Mouse (Mus musculus): ENCODE measurements around the gene Hist3h2a.

DNA sequence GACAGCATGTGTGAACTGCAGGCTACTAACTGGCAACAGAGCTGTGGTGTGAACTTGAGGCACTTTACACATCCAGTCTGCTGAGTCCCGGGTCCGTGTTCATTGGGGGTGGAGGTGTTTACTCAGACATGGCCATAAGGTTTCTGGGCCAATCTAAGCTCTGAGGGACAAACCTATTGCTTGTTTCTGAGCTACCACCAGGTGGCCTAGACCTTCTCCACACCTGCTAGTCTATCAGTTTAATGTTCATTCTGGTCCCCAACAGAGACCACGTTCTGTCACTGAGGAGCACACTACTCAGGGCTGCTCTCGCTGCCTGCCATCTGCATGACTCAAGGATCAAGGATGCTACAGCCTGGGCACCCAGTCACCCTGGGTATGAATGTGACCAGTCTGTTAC lies 22.9 kb upstream of the Hist3h2a start:
- TF ChIP-seq GATA1 (IDR thresholded peaks at IDR 0.05; ENCODE audit: borderline replicate concordance, low read length): no peak
- no peak for TF ChIP-seq CTCF (IDR thresholded peaks at IDR 0.05; ENCODE audit: low read depth, low read length)
- TF ChIP-seq TAL1 (conservative IDR thresholded peaks at IDR 0.05; ENCODE audit: low read depth, low read length): no peak
- TF ChIP-seq POLR2AphosphoS5 (IDR thresholded peaks at IDR 0.05; ENCODE audit: insufficient replicate concordance, low read depth, low read length): no peak
- TF ChIP-seq GATA2 (IDR thresholded peaks at IDR 0.05; ENCODE audit: borderline replicate concordance, low read depth, low read length): no peak
